Mouse (Mus musculus) skeletal muscle tissue, postnatal 0 days (tissue): ENCODE measurements around the gene Ganab. TPM values are rescaled to one million over a fixed set of nuclear protein-coding genes. Genes with fewer than 3 reads are reported as not detected.

Experiments
- microRNA-seq, 2 experiments: library from miRNA; unstranded; fragments of <30 nt; microRNA quantifications; one replicate each; pipeline ENCODE4; 2016
- polyA plus RNA-seq: library from polyadenylated mRNA; unstranded; fragments of >200 nt; fragmentation: Nextera tagmentation; extraction: Ambion mirVana; gene quantifications from 2 replicates; pipeline ENCODE4 v1.2.1, GENCODE M21; 2015

Gene Ganab
- polyA plus RNA-seq, result 23.3 and 26.7 TPM in 2 replicates

GRCm38 (mm10) chr19:8897865-8898495 is at the start of gene Ganab:
Ganab (plus strand) TSS chr19:8898071.

GRCm38 (mm10) chr19:8850402-8850901 is 47.4 kb upstream of the Ganab start, which contains the start of gene Lrrn4cl:
Lrrn4cl (plus strand) TSS chr19:8850768.

GRCm38 (mm10) chr19:8871267-8872186 is 26.3 kb upstream of the Ganab start, which contains the start of gene Ubxn1:
Ubxn1 (plus strand) TSS chr19:8871496.

GRCm38 (mm10) chr19:8880311-8881033 is 17.4 kb upstream of the Ganab start, which contains the start of gene Uqcc3:
Uqcc3 (minus strand) TSS chr19:8880923.

GRCm38 (mm10) chr19:8883616-8884015 is 14.3 kb upstream of the Ganab start, which contains the start of the genes Lbhd1 and Gm49403:
Lbhd1 (plus strand) TSS chr19:8883732.
Gm49403 (plus strand) TSS chr19:8883930.

GRCm38 (mm10) chr19:8888511-8889385 is 9.1 kb upstream of the Ganab start, which contains the start of the genes 1810009A15Rik and Gm49416:
1810009A15Rik (plus strand) TSS chr19:8888853.
Gm49416 (plus strand) TSS chr19:8888926.

GRCm38 (mm10) chr19:8892829-8893766 is 4.8 kb upstream of the Ganab start, which contains the start of gene Ints5:
Ints5 (plus strand) TSS chr19:8893005.

GRCm38 (mm10) chr19:8920073-8920736 is 22.3 kb downstream of the Ganab start, which contains the start of gene B3gat3:
B3gat3 (plus strand) TSS chr19:8920374.

GRCm38 (mm10) chr19:8929224-8930088 is 31.6 kb downstream of the Ganab start, which contains the start of the genes Rom1 and Eml3:
Rom1 (minus strand) TSS chr19:8929356.
Eml3 (plus strand) TSS chr19:8929552.

GRCm38 (mm10) chr19:8941515-8942217 is 43.8 kb downstream of the Ganab start, which contains the start of gene Mta2:
Mta2 (plus strand) TSS chr19:8941875.

GRCm38 (mm10) chr19:8953135-8954039 is 55.5 kb downstream of the Ganab start, which contains the start of gene Tut1:
Tut1 (plus strand) TSS chr19:8953847.

Small RNA genes within 50 kb of the gene (microRNA-seq; reads per million reads assigned to microRNA genes)
- 0 to 0.21 reads per million in 2 experiments for gene Mir5136

Other genes starting within 250 kb of the Ganab start
- gene Chrm1, start 234.3 kb upstream of the Ganab start, polyA plus RNA-seq, result 0.02 and 0.03 TPM in 2 replicates
- gene Slc3a2, start 174.7 kb upstream of the Ganab start, polyA plus RNA-seq, result 43.4 and 65.1 TPM in 2 replicates
- gene Wdr74, start 162.2 kb upstream of the Ganab start, polyA plus RNA-seq, result 39.3 and 41.2 TPM in 2 replicates
- gene 1700092M07Rik, start 157.4 kb upstream of the Ganab start, polyA plus RNA-seq, result 0.66 TPM in 1 of 2 replicates, not detected in the other
- 66.0 and 69.0 TPM in 2 replicates for gene Stx5a, start 156.7 kb upstream of the Ganab start, polyA plus RNA-seq
- gene Nxf1, start 141.0 kb upstream of the Ganab start, polyA plus RNA-seq, result 54.0 and 56.1 TPM in 2 replicates
- 154 and 161 TPM in 2 replicates for gene Tmem223, start 127.1 kb upstream of the Ganab start, polyA plus RNA-seq
- gene Tmem179b, start 123.6 kb upstream of the Ganab start, polyA plus RNA-seq, result 45.0 and 52.0 TPM in 2 replicates
- 13.8 and 14.2 TPM in 2 replicates for gene Taf6l, start 111.7 kb upstream of the Ganab start, polyA plus RNA-seq
- gene Polr2g, start 99.5 kb upstream of the Ganab start, polyA plus RNA-seq, result 106 and 107 TPM in 2 replicates
- 1.4 and 1.6 TPM in 2 replicates for gene Zbtb3, start 95.5 kb upstream of the Ganab start, polyA plus RNA-seq
- 18.6 and 18.7 TPM in 2 replicates for gene Ttc9c, start 78.7 kb upstream of the Ganab start, polyA plus RNA-seq
- 2.9 and 3.4 TPM in 2 replicates for gene Hnrnpul2, start 78.1 kb upstream of the Ganab start, polyA plus RNA-seq
- not detected in 2 replicates for gene AC129217.1, start 68.3 kb upstream of the Ganab start, polyA plus RNA-seq
- 25.2 and 79.5 TPM in 2 replicates for gene Bscl2, start 60.6 kb upstream of the Ganab start, polyA plus RNA-seq
- gene Gng3, start 58.9 kb upstream of the Ganab start, polyA plus RNA-seq, result 0.43 and 0.46 TPM in 2 replicates
- gene Lrrn4cl, start 47.3 kb upstream of the Ganab start, polyA plus RNA-seq, result 8.7 and 11.7 TPM in 2 replicates
- 164 and 180 TPM in 2 replicates for gene Ubxn1, start 26.6 kb upstream of the Ganab start, polyA plus RNA-seq
- gene Uqcc3, start 17.1 kb upstream of the Ganab start, polyA plus RNA-seq, result 91.7 and 93.1 TPM in 2 replicates
- 28.4 and 33.6 TPM in 2 replicates for gene Lbhd1, start 14.3 kb upstream of the Ganab start, polyA plus RNA-seq
- not detected in 2 replicates for gene Gm49403, start 14.1 kb upstream of the Ganab start, polyA plus RNA-seq
- gene 1810009A15Rik, start 9.2 kb upstream of the Ganab start, polyA plus RNA-seq, result 34.6 and 42.1 TPM in 2 replicates
- not detected in 2 replicates for gene Gm49416, start 9.1 kb upstream of the Ganab start, polyA plus RNA-seq
- gene Ints5, start 5.1 kb upstream of the Ganab start, polyA plus RNA-seq, result 14.6 and 15.7 TPM in 2 replicates
- 25.2 and 29.5 TPM in 2 replicates for gene B3gat3, start 22.3 kb downstream of the Ganab start, polyA plus RNA-seq
- 3.1 and 3.5 TPM in 2 replicates for gene Rom1, start 31.3 kb downstream of the Ganab start, polyA plus RNA-seq
- gene Eml3, start 31.5 kb downstream of the Ganab start, polyA plus RNA-seq, result 12.5 and 14.2 TPM in 2 replicates
- 51.8 and 59.1 TPM in 2 replicates for gene Mta2, start 43.8 kb downstream of the Ganab start, polyA plus RNA-seq
- 13.4 and 14.3 TPM in 2 replicates for gene Tut1, start 55.8 kb downstream of the Ganab start, polyA plus RNA-seq
- 377 and 401 TPM in 2 replicates for gene Eef1g, start 69.0 kb downstream of the Ganab start, polyA plus RNA-seq
- 65.9 and 67.3 TPM in 2 replicates for gene Ahnak, start 91.2 kb downstream of the Ganab start, polyA plus RNA-seq
- 1.4 and 2.8 TPM in 2 replicates for gene Scgb1a1, start 189.9 kb downstream of the Ganab start, polyA plus RNA-seq
- 10.7 and 14.1 TPM in 2 replicates for gene Asrgl1, start 237.6 kb downstream of the Ganab start, polyA plus RNA-seq